Mouse (Mus musculus): ENCODE data around the gene Lcn5. TPM values are rescaled to one million over a fixed set of nuclear protein-coding genes. Genes with fewer than 3 reads are reported as not detected.
A peak's percentile ranks its signal among the peaks of the same experiment; 100 is the strongest.
"Not testable (repeated sequence)": the region's sequence is repeated elsewhere in the genome, so short reads cannot be mapped to it uniquely, and the experiment has no call there.

Lcn5 gene
- polyA plus RNA-seq, 1 experiment from 2014 or later, result not detected

DNA sequence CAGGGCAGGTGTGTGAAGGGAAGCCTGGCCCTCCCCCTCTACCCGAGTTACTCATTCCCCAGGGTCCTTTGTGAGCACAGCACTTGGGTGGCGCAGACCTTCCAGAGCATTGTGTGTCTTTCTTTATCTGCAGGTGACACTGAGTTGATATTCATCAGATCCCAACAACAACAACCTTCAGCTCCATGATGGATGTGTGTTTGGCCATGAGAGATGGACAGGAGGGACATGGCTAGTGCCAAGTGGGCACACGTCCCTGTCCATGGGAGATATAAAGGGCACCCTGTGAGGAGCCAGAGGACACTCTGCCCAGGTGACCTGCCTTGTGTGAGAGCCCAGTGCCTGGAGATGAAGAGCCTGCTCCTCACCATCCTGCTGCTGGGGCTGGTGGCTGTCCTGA lies 42.0 kb downstream of the Lcn5 start, which contains the start of gene Obp2a:
Gene Obp2a (plus strand): TSS at position 301 of the 400 bp plus-strand sequence.
- not testable (repeated sequence) for ATAC-seq; H3K4me2 ChIP-seq (ENCODE audit: low read length); H3K4me1 ChIP-seq (replicated peaks; ENCODE audit: control insufficient read depth, insufficient read depth, low read length); H3K4me3 ChIP-seq (replicated peaks; ENCODE audit: low read length); H3K27me3 ChIP-seq (replicated peaks; ENCODE audit: control insufficient read depth, insufficient read depth, low read length); H3K9me3 ChIP-seq (ENCODE audit: control insufficient read depth, low read length); H3K27ac ChIP-seq (ENCODE audit: low read length); H3K36me3 ChIP-seq (ENCODE audit: control insufficient read depth, insufficient read depth); H3K9ac ChIP-seq (replicated peaks; ENCODE audit: low read depth, low read length)
- 76% methylated on average over 3 of the region's 3 CpGs for WGBS

DNA sequence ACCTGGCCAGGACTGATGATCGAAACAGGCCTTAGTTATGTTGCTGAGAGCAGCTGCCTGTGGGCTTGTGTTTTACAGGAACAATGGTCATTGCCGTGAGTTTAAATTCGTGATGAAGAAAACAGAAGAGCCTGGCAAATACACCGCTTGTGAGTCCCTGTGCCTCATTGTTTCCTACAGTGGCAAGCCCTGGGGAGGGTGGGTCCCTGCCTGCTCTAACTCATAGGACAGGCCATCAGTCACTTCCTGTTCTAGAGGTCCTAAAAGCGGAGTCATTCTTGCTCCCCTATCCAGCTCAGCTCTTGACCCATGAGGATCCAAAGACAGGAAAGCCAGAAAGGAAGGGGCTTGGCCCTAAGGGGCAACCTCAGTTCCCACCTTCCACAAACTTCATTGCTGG lies 43.2 kb downstream of the Lcn5 start:
- Histone ChIP-seq H3K4me1 (replicated peaks; ENCODE audit: control insufficient read depth, insufficient read depth, low read length) (no peaks in the 10 kb centered on the region), H3K36me3 (ENCODE audit: control insufficient read depth, insufficient read depth) (no peaks in the 10 kb centered on the region), H3K9me3 (ENCODE audit: control insufficient read depth, low read length) (no peaks in the 10 kb centered on the region), H3K4me2 (ENCODE audit: low read length) (no peak overlapping the region), H3K4me3 (replicated peaks; ENCODE audit: low read length) (no peak overlapping the region), H3K27me3 (replicated peaks; ENCODE audit: control insufficient read depth, insufficient read depth, low read length) (no peaks in the 10 kb centered on the region), H3K27ac (ENCODE audit: low read length) (no peak overlapping the region), H3K9ac (replicated peaks; ENCODE audit: low read depth, low read length) (no peak overlapping the region)
- 76% methylated on average over 5 of the region's 5 CpGs for WGBS
- ATAC-seq, result no peak

DNA sequence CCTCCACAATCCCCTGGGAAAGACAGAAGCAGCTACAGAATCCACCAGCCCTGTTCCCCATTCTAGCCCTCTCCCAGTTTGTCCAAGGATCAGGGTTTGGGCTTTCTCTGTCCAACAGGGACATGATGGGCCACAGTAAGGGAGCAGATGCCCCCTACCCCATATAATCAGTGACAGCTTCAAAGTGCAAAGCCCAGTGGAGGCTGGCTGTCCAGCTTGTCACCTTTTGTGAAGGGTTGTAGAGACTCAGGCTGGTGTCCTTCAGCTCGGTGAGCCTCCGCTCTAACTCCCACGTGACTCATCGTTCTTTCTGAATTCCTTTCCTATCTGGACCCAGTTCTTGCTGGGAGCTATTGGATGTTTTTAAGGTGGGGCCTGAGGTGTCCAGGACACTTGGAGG lies 46.0 kb downstream of the Lcn5 start:
- Histone ChIP-seq H3K4me1 (replicated peaks; ENCODE audit: control insufficient read depth, insufficient read depth, low read length) (peaks cover 9% of the 10 kb centered on the region), H3K36me3 (ENCODE audit: control insufficient read depth, insufficient read depth) (no peaks in the 10 kb centered on the region), H3K27me3 (replicated peaks; ENCODE audit: control insufficient read depth, insufficient read depth, low read length) (no peaks in the 10 kb centered on the region), H3K27ac (ENCODE audit: low read length) (no peak overlapping the region), H3K9ac (replicated peaks; ENCODE audit: low read depth, low read length) (no peak overlapping the region), H3K4me2 (ENCODE audit: low read length) (no peak overlapping the region), H3K4me3 (replicated peaks; ENCODE audit: low read length) (no peak overlapping the region), H3K9me3 (ENCODE audit: control insufficient read depth, low read length) (no peaks in the 10 kb centered on the region)
- 92% methylated on average over 4 of the region's 4 CpGs for WGBS
- ATAC-seq, result no peak

DNA sequence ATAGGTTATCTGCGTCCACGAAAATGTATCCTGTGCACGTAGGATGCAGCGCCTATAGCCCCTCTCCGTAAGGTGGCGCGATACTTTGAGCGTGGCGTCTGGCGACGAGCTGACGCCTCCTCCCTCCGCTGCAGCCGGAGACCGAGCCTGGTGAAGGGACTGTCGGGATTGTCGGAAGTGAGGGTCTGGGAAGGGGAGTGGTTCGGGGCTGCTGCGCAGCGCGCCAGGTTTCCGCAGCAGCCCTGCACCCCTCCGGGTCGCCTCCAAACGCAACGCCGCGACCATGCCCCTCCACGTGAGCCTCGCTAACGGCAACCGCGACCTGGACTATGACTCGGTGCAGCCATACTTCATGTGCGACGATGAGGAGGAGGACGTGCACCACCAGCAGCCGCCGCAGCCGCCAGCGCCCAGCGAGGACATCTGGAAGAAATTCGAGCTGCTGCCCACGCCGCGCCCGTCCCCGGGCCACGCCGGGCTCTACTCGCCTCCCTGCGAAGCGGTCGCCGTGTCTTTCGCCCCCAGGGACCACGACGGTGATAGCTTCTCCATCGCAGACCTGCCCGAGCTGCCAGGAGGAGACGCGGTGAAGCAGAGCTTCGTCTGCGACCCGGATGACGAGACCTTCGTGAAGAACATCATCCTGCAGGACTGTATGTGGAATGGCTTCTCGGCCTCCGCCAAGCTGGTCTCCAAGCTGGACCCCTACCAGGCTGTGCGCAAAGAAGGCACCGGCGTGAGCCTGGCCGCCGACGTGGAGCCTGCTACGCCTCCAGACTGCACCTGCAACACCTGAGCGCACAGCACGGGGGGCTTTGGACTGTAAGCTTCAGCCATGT lies 49.1 kb downstream of the Lcn5 start, which contains the start of gene Bmyc:
Gene Bmyc (plus strand): TSS at position 97 of the 839 bp plus-strand sequence.
- Histone ChIP-seq H3K4me1 (replicated peaks; ENCODE audit: control insufficient read depth, insufficient read depth, low read length) (peaks cover 19% of the 10 kb centered on the region), H3K4me2 (ENCODE audit: low read length) (peak within 1 kb of the TSS; percentile 68), H3K36me3 (ENCODE audit: control insufficient read depth, insufficient read depth) (no peaks in the 10 kb centered on the region), H3K9me3 (ENCODE audit: control insufficient read depth, low read length) (no peaks in the 10 kb centered on the region), H3K4me3 (replicated peaks; ENCODE audit: low read length) (peak within 1 kb of the TSS; percentile 90), H3K27me3 (replicated peaks; ENCODE audit: control insufficient read depth, insufficient read depth, low read length) (no peaks in the 10 kb centered on the region), H3K9ac (replicated peaks; ENCODE audit: low read depth, low read length) (peak within 1 kb of the TSS; percentile 69), H3K27ac (ENCODE audit: low read length) (peak within 1 kb of the TSS; percentile 84)
- WGBS, result under 1% methylated on average over 77 of the region's 78 CpGs
- ATAC-seq, result peak; percentile 98

DNA sequence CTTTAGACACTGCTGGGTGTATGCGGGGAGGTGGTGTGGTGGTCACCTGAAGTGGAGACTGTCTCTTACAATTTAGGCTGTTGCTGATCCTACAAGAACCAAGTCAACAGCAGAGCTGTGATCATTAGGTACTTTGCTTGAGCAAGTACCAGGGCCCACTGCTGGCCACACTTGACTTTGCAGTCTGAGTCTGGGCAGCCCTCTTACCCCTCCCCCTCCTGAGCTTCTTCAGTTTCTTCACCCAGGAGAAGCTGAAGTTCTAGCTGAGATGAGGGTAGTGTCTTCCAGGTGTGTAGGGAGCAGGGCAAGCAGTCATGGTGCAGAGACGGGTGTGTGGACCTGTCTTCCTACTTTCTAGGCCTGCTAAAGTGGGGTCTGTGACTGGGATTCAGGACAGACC lies 50.4 kb downstream of the Lcn5 start:
- Histone ChIP-seq H3K4me3 (replicated peaks; ENCODE audit: low read length) (0 out of 2 replicates have a peak overlapping the region, but pooled peaks have one; percentile 15), H3K27me3 (replicated peaks; ENCODE audit: control insufficient read depth, insufficient read depth, low read length) (no peaks in the 10 kb centered on the region), H3K36me3 (ENCODE audit: control insufficient read depth, insufficient read depth) (no peaks in the 10 kb centered on the region), H3K9ac (replicated peaks; ENCODE audit: low read depth, low read length) (no peak overlapping the region), H3K27ac (ENCODE audit: low read length) (no peak overlapping the region), H3K4me1 (replicated peaks; ENCODE audit: control insufficient read depth, insufficient read depth, low read length) (peaks cover 19% of the 10 kb centered on the region), H3K9me3 (ENCODE audit: control insufficient read depth, low read length) (no peaks in the 10 kb centered on the region), H3K4me2 (ENCODE audit: low read length) (peak overlapping the region; percentile 46)
- no peak for ATAC-seq
- 87% methylated on average over 2 of the region's 2 CpGs for WGBS

DNA sequence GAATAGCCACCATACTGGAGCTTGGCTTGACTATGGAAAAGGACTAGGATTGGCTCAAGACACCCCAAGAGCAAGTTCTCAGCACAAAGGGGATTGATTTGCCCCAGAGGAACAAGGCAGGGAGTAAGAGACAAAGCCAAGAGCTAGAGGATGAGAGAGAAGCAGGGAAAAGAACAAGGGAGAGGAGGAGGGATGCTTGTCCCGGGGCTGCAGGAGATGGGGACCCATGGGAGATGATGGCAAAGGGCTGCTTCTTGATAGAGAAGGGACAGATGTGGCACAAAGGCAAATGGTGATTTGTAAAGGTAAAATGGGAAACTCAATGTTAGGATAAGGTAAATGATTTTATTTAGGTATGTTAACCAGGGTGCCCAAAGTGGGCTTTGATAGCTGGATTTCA lies 51.3 kb downstream of the Lcn5 start:
- not testable (repeated sequence) for H3K36me3 ChIP-seq (ENCODE audit: control insufficient read depth, insufficient read depth); H3K4me3 ChIP-seq (replicated peaks; ENCODE audit: low read length); ATAC-seq; H3K27me3 ChIP-seq (replicated peaks; ENCODE audit: control insufficient read depth, insufficient read depth, low read length); H3K9ac ChIP-seq (replicated peaks; ENCODE audit: low read depth, low read length); H3K9me3 ChIP-seq (ENCODE audit: control insufficient read depth, low read length); H3K27ac ChIP-seq (ENCODE audit: low read length); H3K4me2 ChIP-seq (ENCODE audit: low read length)
- peaks cover 19% of the 10 kb centered on the region for H3K4me1 ChIP-seq (replicated peaks; ENCODE audit: control insufficient read depth, insufficient read depth, low read length)
- WGBS, result 88% methylated on average over 1 of the region's 1 CpGs

DNA sequence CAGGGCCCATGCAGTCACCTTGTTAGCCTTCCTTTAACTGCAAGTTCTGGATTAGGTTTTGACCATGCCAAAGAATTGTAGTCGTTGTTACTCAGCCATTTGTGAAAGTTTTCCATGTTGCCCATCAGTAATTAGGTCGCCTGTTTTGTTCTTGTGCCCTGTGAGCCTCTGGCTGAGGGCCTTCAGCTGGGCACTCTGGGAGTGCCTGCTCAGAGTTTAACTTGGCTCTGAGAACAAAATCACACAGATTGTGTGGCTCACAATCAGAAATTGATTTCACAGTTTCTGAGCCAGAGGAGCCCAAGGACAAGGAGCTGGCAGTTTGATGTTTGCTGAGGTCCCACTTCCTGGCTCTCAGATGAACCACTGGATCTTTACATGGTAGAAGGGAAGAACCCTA lies 52.0 kb downstream of the Lcn5 start:
- H3K4me1 ChIP-seq (replicated peaks; ENCODE audit: control insufficient read depth, insufficient read depth, low read length), result peaks cover 19% of the 10 kb centered on the region
- not testable (repeated sequence) for H3K4me3 ChIP-seq (replicated peaks; ENCODE audit: low read length); H3K4me2 ChIP-seq (ENCODE audit: low read length); H3K9me3 ChIP-seq (ENCODE audit: control insufficient read depth, low read length); H3K27me3 ChIP-seq (replicated peaks; ENCODE audit: control insufficient read depth, insufficient read depth, low read length); H3K27ac ChIP-seq (ENCODE audit: low read length); H3K9ac ChIP-seq (replicated peaks; ENCODE audit: low read depth, low read length); ATAC-seq; H3K36me3 ChIP-seq (ENCODE audit: control insufficient read depth, insufficient read depth)
- WGBS, result 56% methylated on average over 2 of the region's 2 CpGs

Other genes starting within 250 kb of the Lcn5 start
- gene Fut7, start 234.7 kb upstream of the Lcn5 start, polyA plus RNA-seq (2015; fragmentation: Nextera tagmentation; extraction: Ambion mirVana), result 0.31 TPM in 1 of 2 replicates, not detected in the other
- 12.2 and 14.9 TPM in 2 replicates for gene Abca2, start 229.2 kb upstream of the Lcn5 start, polyA plus RNA-seq (2015; fragmentation: Nextera tagmentation; extraction: Ambion mirVana)
- 2.4 and 4.6 TPM in 2 replicates for gene Clic3, start 201.1 kb upstream of the Lcn5 start, polyA plus RNA-seq (2015; fragmentation: Nextera tagmentation; extraction: Ambion mirVana)
- 89.2 and 108 TPM in 2 replicates for gene Paxx, start 196.9 kb upstream of the Lcn5 start, polyA plus RNA-seq (2015; fragmentation: Nextera tagmentation; extraction: Ambion mirVana)
- 212 and 217 TPM in 2 replicates for gene Ptgds, start 187.9 kb upstream of the Lcn5 start, polyA plus RNA-seq (2015; fragmentation: Nextera tagmentation; extraction: Ambion mirVana)
- not detected in 2 replicates for gene Lcn12, start 164.0 kb upstream of the Lcn5 start, polyA plus RNA-seq (2015; fragmentation: Nextera tagmentation; extraction: Ambion mirVana)
- 133 and 156 TPM in 2 replicates for gene Fbxw5, start 157.2 kb upstream of the Lcn5 start, polyA plus RNA-seq (2015; fragmentation: Nextera tagmentation; extraction: Ambion mirVana)
- 4.4 and 4.5 TPM in 2 replicates for gene C8g, start 156.2 kb upstream of the Lcn5 start, polyA plus RNA-seq (2015; fragmentation: Nextera tagmentation; extraction: Ambion mirVana)
- 26.8 and 29.5 TPM in 2 replicates for gene Traf2, start 111.0 kb upstream of the Lcn5 start, polyA plus RNA-seq (2015; fragmentation: Nextera tagmentation; extraction: Ambion mirVana)
- 327 and 359 TPM in 2 replicates for gene Edf1, start 100.1 kb upstream of the Lcn5 start, polyA plus RNA-seq (2015; fragmentation: Nextera tagmentation; extraction: Ambion mirVana)
- gene Mamdc4, start 83.1 kb upstream of the Lcn5 start, polyA plus RNA-seq (2015; fragmentation: Nextera tagmentation; extraction: Ambion mirVana), result 1.0 and 2.8 TPM in 2 replicates
- gene Phpt1, start 82.7 kb upstream of the Lcn5 start, polyA plus RNA-seq (2015; fragmentation: Nextera tagmentation; extraction: Ambion mirVana), result 141 and 145 TPM in 2 replicates
- gene Ajm1, start 76.2 kb upstream of the Lcn5 start, polyA plus RNA-seq (2015; fragmentation: Nextera tagmentation; extraction: Ambion mirVana), result 5.8 and 7.7 TPM in 2 replicates
- 67.5 and 73.6 TPM in 2 replicates for gene Rabl6, start 49.4 kb upstream of the Lcn5 start, polyA plus RNA-seq (2015; fragmentation: Nextera tagmentation; extraction: Ambion mirVana)
- 0.17 and 0.24 TPM in 2 replicates for gene Ccdc183, start 40.3 kb upstream of the Lcn5 start, polyA plus RNA-seq (2015; fragmentation: Nextera tagmentation; extraction: Ambion mirVana)
- 20.6 and 28.9 TPM in 2 replicates for gene Tmem141, start 35.9 kb upstream of the Lcn5 start, polyA plus RNA-seq (2015; fragmentation: Nextera tagmentation; extraction: Ambion mirVana)
- 2.3 and 4.1 TPM in 2 replicates for gene Fcna, start 29.9 kb upstream of the Lcn5 start, polyA plus RNA-seq (2015; fragmentation: Nextera tagmentation; extraction: Ambion mirVana)
- gene Lcn8, start 4.8 kb upstream of the Lcn5 start, polyA plus RNA-seq (2015; fragmentation: Nextera tagmentation; extraction: Ambion mirVana), result not detected in 2 replicates
- gene Lcn6, start 18.8 kb downstream of the Lcn5 start, polyA plus RNA-seq (2015; fragmentation: Nextera tagmentation; extraction: Ambion mirVana), result not detected in 2 replicates
- not detected in 2 replicates for gene Lcn10, start 24.8 kb downstream of the Lcn5 start, polyA plus RNA-seq (2015; fragmentation: Nextera tagmentation; extraction: Ambion mirVana)
- gene Obp2a, start 42.1 kb downstream of the Lcn5 start, polyA plus RNA-seq (2015; fragmentation: Nextera tagmentation; extraction: Ambion mirVana), result not detected in 2 replicates
- 105 and 127 TPM in 2 replicates for gene Bmyc, start 48.8 kb downstream of the Lcn5 start, polyA plus RNA-seq (2015; fragmentation: Nextera tagmentation; extraction: Ambion mirVana)
- gene Obp2b, start 79.1 kb downstream of the Lcn5 start, polyA plus RNA-seq (2015; fragmentation: Nextera tagmentation; extraction: Ambion mirVana), result not detected in 2 replicates
- not detected in 2 replicates for gene Lcn3, start 107.6 kb downstream of the Lcn5 start, polyA plus RNA-seq (2015; fragmentation: Nextera tagmentation; extraction: Ambion mirVana)
- not detected in 2 replicates for gene Lcn11, start 119.1 kb downstream of the Lcn5 start, polyA plus RNA-seq (2015; fragmentation: Nextera tagmentation; extraction: Ambion mirVana)
- gene Gm13539, start 124.3 kb downstream of the Lcn5 start, polyA plus RNA-seq (2015; fragmentation: Nextera tagmentation; extraction: Ambion mirVana), result not detected in 2 replicates
- gene Glt6d1, start 157.9 kb downstream of the Lcn5 start, polyA plus RNA-seq (2015; fragmentation: Nextera tagmentation; extraction: Ambion mirVana), result not detected in 2 replicates
- gene Lcn9, start 165.2 kb downstream of the Lcn5 start, polyA plus RNA-seq (2015; fragmentation: Nextera tagmentation; extraction: Ambion mirVana), result not detected in 2 replicates
- gene Sohlh1, start 189.3 kb downstream of the Lcn5 start, polyA plus RNA-seq (2015; fragmentation: Nextera tagmentation; extraction: Ambion mirVana), result not detected in 2 replicates
- gene Kcnt1, start 205.8 kb downstream of the Lcn5 start, polyA plus RNA-seq (2015; fragmentation: Nextera tagmentation; extraction: Ambion mirVana), result 6.0 and 13.3 TPM in 2 replicates

Data from forebrain, embryonic 16.5 days (tissue).